Mouse (Mus musculus) brown adipose tissue, adult 24 weeks (tissue): Measurements from ENCODE around the gene Ift43. TPM values are rescaled to one million over a fixed set of nuclear protein-coding genes. Genes with fewer than 3 reads are reported as not detected.
A peak's percentile ranks its signal among the peaks of the same experiment; 100 is the strongest.

Experiments used
- H3K27ac ChIP-seq: fragments of 200-500 bp; replicated peaks from 2 replicates; pipeline ENCODE4 v1.5.1; 2012; ENCODE audit warnings: low read depth, mild to moderate bottlenecking, low read length
- H3K4me1 ChIP-seq: fragments of 200-500 bp; 2 replicates; pipeline ENCODE4 v1.6.1; 2012; ENCODE audit warnings: low read length, mixed read lengths; ENCODE audit not compliant: control insufficient read depth, insufficient read depth, insufficient read length
- H3K4me3 ChIP-seq: fragments of 200-500 bp; 2 replicates; pipeline ENCODE4 v1.5.1; 2012; ENCODE audit warnings: low read depth, mild to moderate bottlenecking, low read length, moderate library complexity; ENCODE audit not compliant: insufficient read depth
- polyA plus RNA-seq: library from polyadenylated mRNA; stranded (reverse); fragments of >200 nt; gene quantifications from 2 replicates; pipeline ENCODE4 v1.2.4, GENCODE M21; 2012; ENCODE audit not compliant: missing spikeins, insufficient read depth, insufficient read length

Ift43 gene
- polyA plus RNA-seq, 1 experiment = 25.4 TPM

- Histone ChIP-seq H3K4me3 (no peak overlapping the region), H3K27ac (no peak overlapping the region), H3K4me1 (no peaks in the 10 kb centered on the region)
Observed at GRCm38 (mm10) chr12:86064796-86065195, 17.5 kb upstream of the Ift43 start.

- Histone ChIP-seq H3K27ac (no peak overlapping the region), H3K4me1 (no peaks in the 10 kb centered on the region; the same call in 1 of the 2 replicates), H3K4me3 (no peak overlapping the region)
Observed at GRCm38 (mm10) chr12:86071432-86071831, 10.9 kb upstream of the Ift43 start.

DNA sequence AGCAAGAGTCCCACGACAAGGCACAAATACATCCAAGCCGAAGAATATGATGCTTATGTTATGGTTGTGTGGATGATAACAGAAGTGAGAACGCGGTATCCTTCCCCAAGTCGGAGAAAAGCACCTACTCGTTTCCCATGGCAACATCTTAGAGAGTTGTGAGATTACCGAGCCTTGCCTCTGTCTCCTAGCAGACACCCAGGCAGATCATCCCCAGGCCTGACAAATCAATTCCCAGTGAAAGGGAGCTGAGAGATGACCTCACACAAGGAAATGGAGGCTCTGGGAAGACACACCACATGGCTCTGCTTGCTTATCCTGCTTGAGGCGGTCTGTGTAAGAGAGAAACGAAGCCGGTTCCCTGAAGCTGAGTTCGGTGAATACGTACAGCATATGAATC, 7.7 kb upstream of the Ift43 start:
- no peak overlapping the region for H3K27ac ChIP-seq
- H3K4me1 ChIP-seq = peaks cover 2% of the 10 kb centered on the region; the same call in 1 of the 2 replicates
- no peak overlapping the region for H3K4me3 ChIP-seq

- no peak overlapping the region for H3K4me3 ChIP-seq
- H3K27ac ChIP-seq = no peak overlapping the region
- peaks cover 2% of the 10 kb centered on the region; the same call in 1 of the 2 replicates for H3K4me1 ChIP-seq
Observed at GRCm38 (mm10) chr12:86075358-86075757, 7.0 kb upstream of the Ift43 start.

DNA sequence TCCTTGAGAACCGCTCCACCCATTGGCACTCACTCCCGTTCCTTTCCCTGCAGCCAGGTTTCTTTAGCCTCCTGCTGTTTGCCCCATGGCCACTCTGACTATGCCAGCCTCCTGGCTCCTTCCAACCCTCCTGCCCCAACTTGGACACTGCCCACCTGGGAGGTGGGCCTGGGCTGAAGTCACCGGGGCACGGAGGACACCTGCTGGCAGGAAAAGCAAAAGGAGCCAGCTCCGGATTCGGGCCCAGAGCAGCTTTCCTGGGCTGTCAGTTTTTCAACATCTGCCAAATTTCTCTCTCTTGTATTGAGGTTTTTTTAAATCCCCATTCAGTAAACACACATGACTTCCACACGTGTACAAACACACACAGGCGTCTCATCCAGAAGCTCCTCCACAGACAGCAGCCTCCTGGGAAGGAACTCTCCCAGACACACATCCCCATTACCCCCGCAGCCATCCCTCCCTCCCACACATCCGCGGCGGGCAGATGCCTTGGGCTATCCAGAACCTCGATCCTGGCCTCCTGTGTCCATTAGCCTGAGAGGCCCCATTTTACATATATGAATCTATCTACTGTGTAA, 5.9 kb upstream of the Ift43 start:
- peaks cover 2% of the 10 kb centered on the region; the same call in 1 of the 2 replicates for H3K4me1 ChIP-seq
- H3K27ac ChIP-seq = no peak overlapping the region
- H3K4me3 ChIP-seq = peak overlapping the region; percentile 86

GRCm38 (mm10) chr12:86077322-86077721, 5.0 kb upstream of the Ift43 start:
- Histone ChIP-seq H3K4me3 (peak overlapping the region; percentile 86), H3K4me1 (peaks cover 2% of the 10 kb centered on the region; the same call in 1 of the 2 replicates), H3K27ac (no peak overlapping the region)

GRCm38 (mm10) chr12:86077736-86078135, 4.6 kb upstream of the Ift43 start:
- peaks cover 2% of the 10 kb centered on the region; the same call in 1 of the 2 replicates for H3K4me1 ChIP-seq
- H3K4me3 ChIP-seq = peak overlapping the region; percentile 86
- H3K27ac ChIP-seq = 0 out of 2 replicates have a peak overlapping the region, but pooled peaks have one; percentile 16

DNA sequence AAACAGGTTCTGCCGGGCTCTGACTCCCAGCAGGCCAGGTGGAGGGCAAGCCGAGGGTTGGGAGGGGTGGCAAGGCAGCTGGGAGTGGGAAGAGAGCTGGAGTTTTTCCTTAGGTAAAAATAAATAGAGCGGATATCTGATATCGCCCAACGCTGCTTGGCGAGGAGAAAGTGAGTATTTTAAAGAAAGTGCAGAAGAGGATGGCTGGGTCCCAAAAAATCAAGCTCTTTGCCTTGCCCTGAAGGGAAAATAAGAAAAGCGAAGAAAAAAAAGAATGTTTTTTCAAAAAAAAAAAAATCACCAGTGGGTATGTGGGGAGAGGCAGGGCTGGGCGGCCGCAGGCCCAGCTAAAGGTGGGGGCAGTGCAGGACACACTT, 4.2 kb upstream of the Ift43 start:
- peak overlapping the region; percentile 18; the same call in 1 of the 2 replicates for H3K27ac ChIP-seq
- H3K4me1 ChIP-seq = peaks cover 2% of the 10 kb centered on the region; the same call in 1 of the 2 replicates
- H3K4me3 ChIP-seq = peak overlapping the region; percentile 86

DNA sequence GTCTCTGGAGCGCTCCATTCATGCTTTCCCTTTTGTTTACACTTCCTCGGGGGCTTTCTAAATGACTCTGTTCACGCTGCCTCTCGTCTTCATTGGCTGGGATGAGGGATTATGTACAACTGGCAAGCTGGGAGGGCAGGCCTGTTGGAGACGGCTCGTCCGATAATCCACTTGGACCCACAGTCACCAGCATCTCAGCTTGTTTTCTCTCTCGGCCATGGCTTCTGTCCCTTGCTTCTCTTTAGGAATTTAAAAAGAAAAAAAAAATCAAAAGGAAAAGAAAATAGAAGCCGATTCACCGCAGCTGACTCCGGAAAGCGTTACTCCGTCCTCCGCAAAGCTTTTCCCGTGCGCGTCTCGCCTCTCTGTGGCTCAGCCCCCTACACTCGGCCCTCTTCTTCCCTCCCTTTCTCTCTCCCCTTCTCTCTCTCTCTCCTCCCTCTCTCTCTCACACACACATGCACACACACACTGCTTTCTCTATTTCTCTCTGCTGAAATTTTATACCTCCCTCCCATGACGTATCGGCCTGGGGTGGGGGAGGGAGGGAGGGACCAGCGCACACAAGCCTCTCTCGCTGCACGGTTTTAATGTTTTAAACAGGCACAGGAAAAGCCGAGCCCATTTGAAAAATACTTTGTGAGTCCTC, 3.7 kb upstream of the Ift43 start, which contains the start of gene Tgfb3:
TSS of gene Tgfb3 (minus strand) at position 489 of the 649 bp plus-strand sequence.
- peaks cover 2% of the 10 kb centered on the region; the same call in 1 of the 2 replicates for H3K4me1 ChIP-seq
- H3K27ac ChIP-seq = peak within 1 kb of the TSS; percentile 86
- H3K4me3 ChIP-seq = peak within 1 kb of the TSS; percentile 86

DNA sequence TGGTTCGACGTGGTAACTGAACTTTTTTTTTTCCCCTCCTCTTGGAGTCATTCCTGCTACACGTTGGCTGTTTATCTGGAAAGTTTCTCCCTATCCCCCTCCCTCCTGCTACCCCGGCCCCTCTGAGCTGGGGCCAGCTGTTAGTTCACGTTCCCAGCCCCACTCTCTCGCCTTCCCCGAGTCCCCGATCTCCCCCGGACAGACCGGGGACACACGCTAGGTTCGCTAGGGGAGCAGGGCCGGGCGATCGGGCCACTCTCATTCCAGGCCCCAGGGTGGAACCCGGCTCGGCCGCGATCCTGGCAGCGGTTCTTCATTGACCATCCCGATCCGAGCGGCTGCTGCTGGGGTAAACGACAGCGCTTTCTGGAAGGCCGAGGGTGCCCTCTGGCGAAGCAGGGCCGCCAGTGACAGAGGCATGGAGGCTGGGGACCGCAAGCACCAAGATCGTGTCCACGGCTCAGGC, 3.1 kb upstream of the Ift43 start:
- H3K4me3 ChIP-seq = peak overlapping the region; percentile 86
- peak overlapping the region; percentile 86 for H3K27ac ChIP-seq
- peaks cover 2% of the 10 kb centered on the region; the same call in 1 of the 2 replicates for H3K4me1 ChIP-seq

DNA sequence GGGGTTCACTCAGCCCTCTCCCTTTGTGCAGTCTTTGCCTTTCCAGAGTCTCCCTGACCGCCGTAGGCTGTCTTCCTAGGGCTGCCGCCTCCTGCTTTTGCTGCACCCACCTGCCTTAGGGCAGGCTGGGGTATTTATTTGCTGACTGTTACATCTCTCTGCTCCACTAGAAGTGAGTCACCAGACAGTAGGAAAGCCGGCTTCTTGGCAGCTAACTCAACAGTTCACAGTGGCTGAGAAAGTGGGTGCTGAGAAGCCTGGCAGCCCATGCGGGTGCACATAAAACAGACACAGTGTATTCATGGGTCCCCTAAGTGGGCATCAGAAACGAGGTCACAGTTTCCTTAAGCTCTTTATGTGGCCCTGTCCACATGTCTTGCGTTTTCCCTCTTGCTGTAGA, 3.5 kb downstream of the Ift43 start:
- Histone ChIP-seq H3K4me1 (peaks cover 13% of the 10 kb centered on the region), H3K4me3 (no peak overlapping the region), H3K27ac (no peak overlapping the region)

- peaks cover 13% of the 10 kb centered on the region for H3K4me1 ChIP-seq
- no peak overlapping the region for H3K27ac ChIP-seq
- no peak overlapping the region for H3K4me3 ChIP-seq
Observed at GRCm38 (mm10) chr12:86086550-86086949, 4.2 kb downstream of the Ift43 start.

DNA sequence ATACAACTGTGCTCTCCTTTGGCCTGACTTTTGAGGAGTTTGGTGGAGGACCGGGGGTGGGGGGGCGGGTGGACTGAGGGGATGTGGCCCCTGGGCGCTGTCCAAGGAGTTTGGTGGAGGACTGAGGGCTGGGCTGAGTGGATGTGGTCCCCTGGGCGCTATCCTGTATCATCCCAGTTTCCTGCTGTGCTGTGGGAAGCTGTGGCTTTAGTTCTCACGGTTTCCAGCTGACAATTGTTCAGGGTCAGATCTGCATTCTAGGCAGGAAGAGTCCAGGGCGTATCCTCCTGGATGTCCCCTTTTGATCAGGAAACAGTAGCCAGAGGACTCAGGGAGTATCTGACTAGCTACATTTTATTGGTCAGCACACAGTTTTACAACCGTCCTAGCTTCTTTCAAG, 5.7 kb downstream of the Ift43 start:
- H3K4me1 ChIP-seq = peaks cover 13% of the 10 kb centered on the region
- no peak overlapping the region for H3K4me3 ChIP-seq
- H3K27ac ChIP-seq = peak overlapping the region; percentile 57; the same call in 1 of the 2 replicates

GRCm38 (mm10) chr12:86090764-86091163, 8.4 kb downstream of the Ift43 start:
- Histone ChIP-seq H3K27ac (peak overlapping the region; percentile 53), H3K4me3 (no peak overlapping the region), H3K4me1 (peaks cover 11% of the 10 kb centered on the region)

GRCm38 (mm10) chr12:86091601-86092132, 9.3 kb downstream of the Ift43 start:
- Histone ChIP-seq H3K27ac (peak overlapping the region; percentile 62), H3K4me3 (no peak overlapping the region), H3K4me1 (peaks cover 11% of the 10 kb centered on the region)
